Mouse (Mus musculus) lung, embryonic 16.5 days (tissue): ENCODE measurements around the gene Ccdc148. TPM values are rescaled to one million over a fixed set of nuclear protein-coding genes. Genes with fewer than 3 reads are reported as not detected.

Experiments used
- ATAC-seq: fragments of 200-750 bp; cut with Nextera tagmentation; 2 replicates; pipeline ENCODE4 v1.8.0; 2017; ENCODE audit warnings: low read depth, mild to moderate bottlenecking, moderate library complexity
- H3K27ac ChIP-seq: fragments of 300-500 bp; sonication (generic); 2 replicates; pipeline ENCODE4 v1.5.1; 2014; ENCODE audit warnings: mild to moderate bottlenecking, control low read depth, low read length
- H3K27me3 ChIP-seq: fragments of 300-500 bp; sonication (generic); 2 replicates; pipeline ENCODE4 v1.6.1; 2014; ENCODE audit warnings: low read depth, low read length, mixed read lengths; ENCODE audit not compliant: control insufficient read depth, insufficient read depth
- H3K36me3 ChIP-seq: fragments of 300-500 bp; sonication (generic); 2 replicates; pipeline ENCODE4 v1.6.1; 2014; ENCODE audit warnings: low read length; ENCODE audit not compliant: control insufficient read depth, insufficient read depth
- H3K4me1 ChIP-seq: fragments of 300-500 bp; sonication (generic); replicated peaks from 2 replicates; pipeline ENCODE4 v1.6.1; 2014; ENCODE audit warnings: low read length, mixed read lengths; ENCODE audit not compliant: control insufficient read depth, insufficient read depth
- H3K4me2 ChIP-seq: fragments of 300-500 bp; sonication (generic); 2 replicates; pipeline ENCODE4 v1.6.1; 2014; ENCODE audit warnings: low read depth, low read length, control low read depth
- H3K4me3 ChIP-seq: fragments of 300-500 bp; sonication (generic); 2 replicates; pipeline ENCODE4 v1.5.1; 2014; ENCODE audit warnings: mild to moderate bottlenecking, low read length, control low read depth
- H3K9ac ChIP-seq: fragments of 300-500 bp; sonication (generic); 2 replicates; pipeline ENCODE4 v1.6.1; 2014; ENCODE audit warnings: low read length, control low read depth
- H3K9me3 ChIP-seq: fragments of 300-500 bp; sonication (generic); 2 replicates; pipeline ENCODE4 v1.6.1; 2016; ENCODE audit warnings: low read length; ENCODE audit not compliant: control insufficient read depth
- WGBS: fragments of 180-500 bp; shearing (Covaris S2); extraction: QIAGEN DNeasy Blood & Tissue Kit; methylation state at CpG from one replicate; pipeline ENCODE4 v1.1.7; 2014; 5-methylcytosine and 5-hydroxymethylcytosine counted together
- polyA plus RNA-seq: library from polyadenylated mRNA; unstranded; fragments of >200 nt; fragmentation: Nextera tagmentation; extraction: Ambion mirVana; gene quantifications from 2 replicates; pipeline ENCODE4 v1.2.1, GENCODE M21; 2015

Gene Ccdc148
- polyA plus RNA-seq, 1 experiment from 2014 or later = 2.1 TPM

- Histone ChIP-seq H3K4me1 (peaks cover 34% of the 10 kb centered on the region), H3K36me3 (0 out of 2 replicates have a peak, but pooled peaks cover 2% of the 10 kb centered on the region), H3K9ac (no peak overlapping the region), H3K4me2 (no peak overlapping the region), H3K9me3 (no peaks in the 10 kb centered on the region), H3K27ac (no peak overlapping the region), H3K27me3 (no peaks in the 10 kb centered on the region), H3K4me3 (no peak overlapping the region)
- ATAC-seq = peak; percentile 86
- WGBS = 39% methylated on average over 3 of the region's 3 CpGs
Measured at GRCm38 (mm10) chr2:59170208-59170589, 9.7 kb upstream of the Ccdc148 start.

- no peak overlapping the region for H3K9ac ChIP-seq
- no peaks in the 10 kb centered on the region for H3K9me3 ChIP-seq
- peaks cover 34% of the 10 kb centered on the region for H3K4me1 ChIP-seq
- H3K27ac ChIP-seq = peak overlapping the region; percentile 62; the same call in 1 of the 2 replicates
- no peaks in the 10 kb centered on the region for H3K27me3 ChIP-seq
- no peak overlapping the region for H3K4me3 ChIP-seq
- H3K36me3 ChIP-seq = 0 out of 2 replicates have a peak, but pooled peaks cover 2% of the 10 kb centered on the region
- WGBS = 45% methylated on average over 9 of the region's 9 CpGs
- H3K4me2 ChIP-seq = peak overlapping the region; percentile 30; the same call in 1 of the 2 replicates
- ATAC-seq = no peak
Measured at GRCm38 (mm10) chr2:59169572-59170207, 9.2 kb upstream of the Ccdc148 start.

- Histone ChIP-seq H3K27ac (peak overlapping the region; percentile 32), H3K4me3 (no peak overlapping the region), H3K4me1 (peaks cover 31% of the 10 kb centered on the region), H3K4me2 (no peak overlapping the region), H3K9ac (no peak overlapping the region), H3K36me3 (0 out of 2 replicates have a peak, but pooled peaks cover 2% of the 10 kb centered on the region), H3K9me3 (no peaks in the 10 kb centered on the region), H3K27me3 (no peaks in the 10 kb centered on the region)
- peak; percentile 55 for ATAC-seq
- 53% methylated on average over 4 of the region's 4 CpGs for WGBS
Measured at GRCm38 (mm10) chr2:59167830-59168229, 7.3 kb upstream of the Ccdc148 start.

- no peak for ATAC-seq
- peak overlapping the region; percentile 32; the same call in 1 of the 2 replicates for H3K27ac ChIP-seq
- no peak overlapping the region for H3K9ac ChIP-seq
- H3K36me3 ChIP-seq = 0 out of 2 replicates have a peak, but pooled peaks cover 2% of the 10 kb centered on the region
- H3K27me3 ChIP-seq = no peaks in the 10 kb centered on the region
- 57% methylated on average over 4 of the region's 4 CpGs for WGBS
- H3K4me3 ChIP-seq = no peak overlapping the region
- no peaks in the 10 kb centered on the region for H3K9me3 ChIP-seq
- no peak overlapping the region for H3K4me2 ChIP-seq
- H3K4me1 ChIP-seq = peaks cover 31% of the 10 kb centered on the region
Measured at GRCm38 (mm10) chr2:59166976-59167375, 6.5 kb upstream of the Ccdc148 start.

- ATAC-seq = no peak
- peaks cover 17% of the 10 kb centered on the region; the same call in 1 of the 2 replicates for H3K4me1 ChIP-seq
- H3K27ac ChIP-seq = peak overlapping the region; percentile 97; the same call in 1 of the 2 replicates
- H3K9me3 ChIP-seq = no peaks in the 10 kb centered on the region
- H3K4me2 ChIP-seq = peak overlapping the region; percentile 73
- peak overlapping the region; percentile 93 for H3K9ac ChIP-seq
- H3K4me3 ChIP-seq = peak overlapping the region; percentile 98
- no peaks in the 10 kb centered on the region for H3K36me3 ChIP-seq
- WGBS = 16% methylated on average over 8 of the region's 8 CpGs
- no peaks in the 10 kb centered on the region for H3K27me3 ChIP-seq
Measured at GRCm38 (mm10) chr2:59162285-59162600, 1.8 kb upstream of the Ccdc148 start.

GRCm38 (mm10) chr2:59161441-59162284, 1.2 kb upstream of the Ccdc148 start:
- Histone ChIP-seq H3K27ac (peak overlapping the region; percentile 97), H3K9me3 (no peaks in the 10 kb centered on the region), H3K36me3 (no peaks in the 10 kb centered on the region), H3K4me1 (peaks cover 12% of the 10 kb centered on the region; the same call in 1 of the 2 replicates), H3K4me3 (peak overlapping the region; percentile 98), H3K4me2 (peak overlapping the region; percentile 73), H3K27me3 (no peaks in the 10 kb centered on the region), H3K9ac (peak overlapping the region; percentile 93)
- WGBS = under 1% methylated on average over 73 of the region's 74 CpGs
- ATAC-seq = peak; percentile 74

- peak; percentile 60 for ATAC-seq
- no peaks in the 10 kb centered on the region for H3K27me3 ChIP-seq
- 0% methylated on average over 20 of the region's 58 CpGs for WGBS
- peak overlapping the region; percentile 97 for H3K27ac ChIP-seq
- peak overlapping the region; percentile 98 for H3K4me3 ChIP-seq
- peak overlapping the region; percentile 93 for H3K9ac ChIP-seq
- no peaks in the 10 kb centered on the region for H3K36me3 ChIP-seq
- H3K4me1 ChIP-seq = peaks cover 9% of the 10 kb centered on the region; the same call in 1 of the 2 replicates
- H3K4me2 ChIP-seq = peak overlapping the region; percentile 73
- H3K9me3 ChIP-seq = no peaks in the 10 kb centered on the region
Measured at GRCm38 (mm10) chr2:59161021-59161440, 548 bp upstream of the Ccdc148 start.

GRCm38 (mm10) chr2:59159961-59160604, 400 bp downstream of the Ccdc148 start:
- Histone ChIP-seq H3K27me3 (no peaks in the 10 kb centered on the region), H3K9me3 (no peaks in the 10 kb centered on the region), H3K36me3 (no peaks in the 10 kb centered on the region), H3K4me1 (peaks cover 9% of the 10 kb centered on the region; the same call in 1 of the 2 replicates), H3K4me2 (peak overlapping the region; percentile 70), H3K9ac (peak overlapping the region; percentile 30; the same call in 1 of the 2 replicates), H3K4me3 (peak overlapping the region; percentile 98), H3K27ac (peak overlapping the region; percentile 29; the same call in 1 of the 2 replicates)
- ATAC-seq = peak; percentile 11
- under 1% methylated on average over 16 of the region's 16 CpGs for WGBS

GRCm38 (mm10) chr2:59158117-59158516, 2.4 kb downstream of the Ccdc148 start:
- WGBS = 71% methylated on average over 2 of the region's 2 CpGs
- no peaks in the 10 kb centered on the region for H3K27me3 ChIP-seq
- no peak for ATAC-seq
- H3K27ac ChIP-seq = no peak overlapping the region
- no peak overlapping the region for H3K4me2 ChIP-seq
- H3K9ac ChIP-seq = no peak overlapping the region
- no peaks in the 10 kb centered on the region for H3K36me3 ChIP-seq
- H3K9me3 ChIP-seq = no peaks in the 10 kb centered on the region
- no peak overlapping the region for H3K4me3 ChIP-seq
- H3K4me1 ChIP-seq = peaks cover 6% of the 10 kb centered on the region; the same call in 1 of the 2 replicates
